Comparison of ENCODE assay signal across 17 mouse cellular contexts in genomic region chr6:107713051-107713450, GRCm38 (mm10).
DNase-seq lines count a peak whose midpoint lies in the region; ATAC-seq and TF ChIP-seq lines count a peak whose summit lies in the region.
"Had no signal": no experiment of that assay in that cellular context is flagged by ENCODE, and none has a peak within 500 bp of the region (broad histone marks: within the 10 kb centered on the region; RNA-seq: fewer than 3 reads in every experiment).

No protein-coding gene starts in this region.

- H3K27ac ChIP-seq in layer of hippocampus, adult 2 months = peak overlapping the region; percentile 32; the same call in 1 of the 2 replicates
- H3K27ac ChIP-seq in forebrain, embryonic 15.5 days (replicated peaks) = no peak overlapping the region
- no peak overlapping the region for H3K27ac ChIP-seq in left cerebral cortex, adult 2 months
- H3K27ac ChIP-seq: heart, embryonic 15.5 days; limb, embryonic 10.5 days; liver, embryonic 13.5 days had no signal

- 7% methylated on average over 6 of the region's 6 CpGs for WGBS in forebrain, embryonic 15.5 days

- H3K9me3 ChIP-seq in forebrain, embryonic 15.5 days = no peaks in the 10 kb centered on the region
- H3K9me3 ChIP-seq: heart, embryonic 15.5 days; limb, embryonic 10.5 days; liver, embryonic 13.5 days had no signal

- H3K36me3 ChIP-seq in forebrain, embryonic 15.5 days = no peaks in the 10 kb centered on the region
- H3K36me3 ChIP-seq: G1E; heart, embryonic 15.5 days; limb, embryonic 10.5 days; liver, embryonic 13.5 days had no signal

- DNase-seq in layer of hippocampus, adult 2 months (ENCODE audit: low spot score in 2 of 2) = no peak
- no peak for DNase-seq in layer of hippocampus, postnatal 25 days (ENCODE audit: extremely low spot score in 1 of 2, low spot score in 1 of 2)
- DNase-seq in embryo, embryonic 10.5 days (ENCODE audit: low spot score) = peak; percentile 18
- DNase-seq in retina, embryonic 14.5 days (ENCODE audit: low spot score) = peak; percentile 26
- DNase-seq in frontal cortex, postnatal 14 days (ENCODE audit: low spot score in 2 of 2) = no peak
- no peak for DNase-seq in adrenal gland, postnatal 36 days
- no peak for DNase-seq in left cerebral cortex, adult 2 months (ENCODE audit: extremely low spot score in 1 of 2, low spot score in 2 of 2)
- DNase-seq: adrenal gland, postnatal 14 days; cerebellum, postnatal 14 days; kidney, adult 8-10 months; liver, embryonic 13.5 days had no signal

- H3K4me3 ChIP-seq in layer of hippocampus, adult 2 months = no peak overlapping the region
- no peak overlapping the region for H3K4me3 ChIP-seq in forebrain, embryonic 15.5 days
- H3K4me3 ChIP-seq in left cerebral cortex, adult 2 months = no peak overlapping the region
- H3K4me3 ChIP-seq: heart, embryonic 15.5 days; limb, embryonic 10.5 days; liver, embryonic 13.5 days; megakaryocyte, embryonic 14.5 days had no signal

- H3K4me1 ChIP-seq in forebrain, embryonic 15.5 days = peaks cover 30% of the 10 kb centered on the region
- H3K4me1 ChIP-seq: heart, embryonic 15.5 days; liver, embryonic 13.5 days; megakaryocyte, embryonic 14.5 days had no signal

- H3K9ac ChIP-seq in forebrain, embryonic 15.5 days (replicated peaks) = no peak overlapping the region
- H3K9ac ChIP-seq: heart, embryonic 15.5 days; liver, embryonic 13.5 days had no signal

- ATAC-seq in forebrain, embryonic 15.5 days (replicated peaks) = peak; percentile 26
- ATAC-seq: lung, postnatal 0 days had no signal

- no peak for TF ChIP-seq CTCF in layer of hippocampus, adult 2 months (conservative IDR thresholded peaks at IDR 0.05)
- TF ChIP-seq CTCF in left cerebral cortex, adult 2 months (IDR thresholded peaks at IDR 0.05) = no peak

- H3K27me3 ChIP-seq in forebrain, embryonic 15.5 days = no peaks in the 10 kb centered on the region
- H3K27me3 ChIP-seq: heart, embryonic 15.5 days; liver, embryonic 13.5 days; megakaryocyte, embryonic 14.5 days had no signal

- no peak overlapping the region for H3K4me2 ChIP-seq in forebrain, embryonic 15.5 days (replicated peaks)
- H3K4me2 ChIP-seq: heart, embryonic 15.5 days; liver, embryonic 13.5 days had no signal

- intact Hi-C loops in left cerebral cortex, adult 2 months (cut with DNase I) = loop anchor here (5.0 kb wide), 1 partner anchor 891 kb away; no protein-coding TSS in a partner anchor

Comparison
In these comparisons a context has a peak if more than half of its experiments do, and no peak if none do; other contexts are left out.
1. DNase-seq: peak in embryo, embryonic 10.5 days (single experiment) and retina, embryonic 14.5 days (single experiment); none in layer of hippocampus, adult 2 months (0 of 2), layer of hippocampus, postnatal 25 days (0 of 2), frontal cortex, postnatal 14 days (0 of 2), adrenal gland, postnatal 36 days (0 of 2) and left cerebral cortex, adult 2 months (0 of 2).